8 mouse cellular contexts compared by ENCODE assay signal in genomic region chr3:130900054-130900840, GRCm38 (mm10).
A peak's percentile ranks its signal among the peaks of the same experiment; 100 is the strongest.
DNase-seq lines count a peak whose midpoint lies in the region; ATAC-seq lines count a peak whose summit lies in the region.

No protein-coding gene starts in this region.

- no peaks in the 10 kb centered on the region for H3K4me1 ChIP-seq in midbrain, embryonic 11.5 days (ENCODE audit: control insufficient read depth, insufficient read depth, low read length)
- peaks cover 5% of the 10 kb centered on the region; the same call in 1 of the 2 replicates for H3K4me1 ChIP-seq in forebrain, embryonic 13.5 days

- 83% methylated on average over 30 of the region's 30 CpGs for WGBS in midbrain, embryonic 11.5 days
- WGBS in forebrain, embryonic 13.5 days = 84% methylated on average over 30 of the region's 30 CpGs

- no peaks in the 10 kb centered on the region for H3K36me3 ChIP-seq in midbrain, embryonic 11.5 days (ENCODE audit: control insufficient read depth, insufficient read depth, low read length)
- H3K36me3 ChIP-seq in forebrain, embryonic 13.5 days (ENCODE audit: poor library complexity, severe bottlenecking) = no peaks in the 10 kb centered on the region

- no peaks in the 10 kb centered on the region; the same call in 1 of the 2 replicates for H3K9me3 ChIP-seq in midbrain, embryonic 11.5 days (ENCODE audit: control insufficient read depth, low read length)
- no peaks in the 10 kb centered on the region for H3K9me3 ChIP-seq in forebrain, embryonic 13.5 days (replicated peaks)

- H3K9ac ChIP-seq in midbrain, embryonic 11.5 days (ENCODE audit: low read length) = no peak overlapping the region
- no peak overlapping the region for H3K9ac ChIP-seq in forebrain, embryonic 13.5 days

- ATAC-seq in midbrain, embryonic 11.5 days (ENCODE audit: low FRiP score) = no peak
- no peak; the same call in 1 of the 2 replicates for ATAC-seq in forebrain, embryonic 13.5 days

- no peaks in the 10 kb centered on the region for H3K27me3 ChIP-seq in midbrain, embryonic 11.5 days (ENCODE audit: control insufficient read depth, insufficient read depth, low read length)
- H3K27me3 ChIP-seq in forebrain, embryonic 13.5 days = no peaks in the 10 kb centered on the region

- peak; percentile 7 for DNase-seq in layer of hippocampus, adult 9-10 months (ENCODE audit: low spot score)
- DNase-seq in layer of hippocampus, postnatal 36 days = no peak
- peak; percentile 19 for DNase-seq in ZHBTc4 (ENCODE audit: low read depth, low spot score)
- DNase-seq in fibroblast of lung, adult 2 months (ENCODE audit: low read depth) = peak; percentile 5
- peak; percentile 24 to 36 for DNase-seq in layer of hippocampus, postnatal 10 days (ENCODE audit: low spot score in 2 of 2)
- no peak for DNase-seq in midbrain, embryonic 11.5 days (ENCODE audit: low spot score, missing footprints)
- no peak for DNase-seq in urinary bladder, postnatal 4 days (ENCODE audit: low spot score in 2 of 2)

- no peak overlapping the region for H3K4me3 ChIP-seq in midbrain, embryonic 11.5 days (ENCODE audit: low read depth, low read length)
- no peak overlapping the region for H3K4me3 ChIP-seq in forebrain, embryonic 13.5 days

- no peak overlapping the region for H3K27ac ChIP-seq in midbrain, embryonic 11.5 days (ENCODE audit: low read depth, low read length)
- H3K27ac ChIP-seq in forebrain, embryonic 13.5 days = no peak overlapping the region

- H3K4me2 ChIP-seq in midbrain, embryonic 11.5 days = no peak overlapping the region
- no peak overlapping the region for H3K4me2 ChIP-seq in forebrain, embryonic 13.5 days

Comparison
In these comparisons a context has a peak if more than half of its experiments do, and no peak if none do; other contexts are left out.
1. DNase-seq: peak in layer of hippocampus, adult 9-10 months (single experiment), ZHBTc4 (single experiment), fibroblast of lung, adult 2 months (single experiment) and layer of hippocampus, postnatal 10 days (2 of 2); none in layer of hippocampus, postnatal 36 days (0 of 2), midbrain, embryonic 11.5 days (single experiment) and urinary bladder, postnatal 4 days (0 of 2).